Mouse (Mus musculus) midbrain, embryonic 14.5 days (tissue): ENCODE data around the gene C1qtnf5. TPM values are rescaled to one million over a fixed set of nuclear protein-coding genes. Genes with fewer than 3 reads are reported as not detected.

ENCODE experiments used
- ATAC-seq: fragments of 200-750 bp; cut with Nextera tagmentation; 2 replicates; pipeline ENCODE4 v1.8.0; 2017; ENCODE audit warnings: moderate number of reproducible peaks, moderate library complexity; ENCODE audit not compliant: low FRiP score, low TSS enrichment
- DNase-seq: peaks from one replicate; pipeline ENCODE4 v3.0.0-alpha.2; 2015
- H3K27ac ChIP-seq: fragments of 300-500 bp; sonication (generic); replicated peaks from 2 replicates; pipeline ENCODE4 v1.5.1; 2014; ENCODE audit warnings: mild to moderate bottlenecking, low read depth, low read length, moderate library complexity
- H3K27me3 ChIP-seq: fragments of 300-500 bp; sonication (generic); 2 replicates; pipeline ENCODE4 v1.6.1; 2014; ENCODE audit warnings: low read length, control low read depth, mixed read lengths; ENCODE audit not compliant: control insufficient read depth, insufficient read depth
- H3K36me3 ChIP-seq: fragments of 300-500 bp; sonication (generic); 2 replicates; pipeline ENCODE4 v1.6.1; 2014; ENCODE audit warnings: low read length, control low read depth; ENCODE audit not compliant: control insufficient read depth, insufficient read depth
- H3K4me1 ChIP-seq: fragments of 300-500 bp; sonication (generic); 2 replicates; pipeline ENCODE4 v1.6.1; 2014; ENCODE audit warnings: mild to moderate bottlenecking, antibody characterized with exemption, low read length, control low read depth; ENCODE audit not compliant: control insufficient read depth, insufficient read depth
- H3K4me2 ChIP-seq: fragments of 300-500 bp; sonication (generic); 2 replicates; pipeline ENCODE4 v1.6.1; 2014; ENCODE audit warnings: mild to moderate bottlenecking, low read length, moderate library complexity
- H3K4me3 ChIP-seq: fragments of 300-500 bp; sonication (generic); replicated peaks from 2 replicates; pipeline ENCODE4 v1.5.1; 2014; ENCODE audit warnings: low read depth, low read length
- H3K9ac ChIP-seq: fragments of 300-500 bp; sonication (generic); replicated peaks from 2 replicates; pipeline ENCODE4 v1.6.1; 2014; ENCODE audit warnings: mild to moderate bottlenecking, low read length, moderate library complexity
- H3K9me3 ChIP-seq: fragments of 300-500 bp; sonication (generic); 2 replicates; pipeline ENCODE4 v1.6.1; 2016; ENCODE audit warnings: low read length, control low read depth, mixed read lengths; ENCODE audit not compliant: control insufficient read depth
- WGBS: fragments of 180-500 bp; shearing (Covaris S2); extraction: QIAGEN DNeasy Blood & Tissue Kit; methylation state at CpG from one replicate; pipeline ENCODE4 v1.1.7; 2014; 5-methylcytosine and 5-hydroxymethylcytosine counted together
- polyA plus RNA-seq: library from polyadenylated mRNA; unstranded; fragments of >200 nt; fragmentation: Nextera tagmentation; extraction: Ambion mirVana; gene quantifications from 2 replicates; pipeline ENCODE4 v1.2.1, GENCODE M21; 2014

The C1qtnf5 gene
- polyA plus RNA-seq, 1 experiment from 2014 or later = 3.7 TPM

DNA sequence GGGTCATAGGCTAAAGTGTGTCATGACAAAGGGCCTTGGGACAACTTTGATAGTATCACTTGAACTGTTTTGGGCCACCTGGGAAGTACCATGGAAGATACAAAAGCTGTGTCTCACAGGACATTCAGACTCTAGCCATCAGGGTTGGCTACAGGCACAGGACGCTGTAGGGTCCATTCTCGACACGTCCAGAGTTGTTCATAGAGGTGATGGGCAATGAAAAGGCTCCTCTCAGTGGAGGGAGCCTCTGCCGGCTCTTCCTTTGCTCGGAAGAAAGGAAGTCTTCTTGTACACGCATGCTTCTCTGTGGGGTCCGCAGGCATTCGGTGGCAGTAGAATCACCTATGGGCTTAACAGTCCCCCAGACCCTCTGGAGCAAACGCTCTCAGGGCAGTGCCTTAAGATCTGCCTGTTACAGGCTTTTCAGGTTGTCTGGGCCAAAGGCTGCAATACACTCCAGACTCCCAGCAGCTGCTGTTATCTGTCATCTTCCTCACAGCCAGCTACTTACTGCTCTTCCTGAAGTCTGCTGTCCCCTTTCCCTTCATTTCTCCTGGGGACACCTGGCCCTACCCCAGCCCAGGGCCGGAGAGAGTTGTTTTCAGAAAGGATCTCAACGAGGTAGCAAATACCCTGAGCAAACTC lies 29.7 kb upstream of the C1qtnf5 start:
- ATAC-seq (no peak), DNase-seq (no peak)
- H3K27ac ChIP-seq = no peak overlapping the region
- no peaks in the 10 kb centered on the region for H3K9me3 ChIP-seq
- WGBS = 89% methylated on average over 11 of the region's 11 CpGs
- H3K4me1 ChIP-seq = peaks cover 17% of the 10 kb centered on the region
- no peaks in the 10 kb centered on the region for H3K27me3 ChIP-seq
- no peak overlapping the region for H3K9ac ChIP-seq
- H3K36me3 ChIP-seq = no peaks in the 10 kb centered on the region
- no peak overlapping the region for H3K4me2 ChIP-seq
- H3K4me3 ChIP-seq = no peak overlapping the region

DNA sequence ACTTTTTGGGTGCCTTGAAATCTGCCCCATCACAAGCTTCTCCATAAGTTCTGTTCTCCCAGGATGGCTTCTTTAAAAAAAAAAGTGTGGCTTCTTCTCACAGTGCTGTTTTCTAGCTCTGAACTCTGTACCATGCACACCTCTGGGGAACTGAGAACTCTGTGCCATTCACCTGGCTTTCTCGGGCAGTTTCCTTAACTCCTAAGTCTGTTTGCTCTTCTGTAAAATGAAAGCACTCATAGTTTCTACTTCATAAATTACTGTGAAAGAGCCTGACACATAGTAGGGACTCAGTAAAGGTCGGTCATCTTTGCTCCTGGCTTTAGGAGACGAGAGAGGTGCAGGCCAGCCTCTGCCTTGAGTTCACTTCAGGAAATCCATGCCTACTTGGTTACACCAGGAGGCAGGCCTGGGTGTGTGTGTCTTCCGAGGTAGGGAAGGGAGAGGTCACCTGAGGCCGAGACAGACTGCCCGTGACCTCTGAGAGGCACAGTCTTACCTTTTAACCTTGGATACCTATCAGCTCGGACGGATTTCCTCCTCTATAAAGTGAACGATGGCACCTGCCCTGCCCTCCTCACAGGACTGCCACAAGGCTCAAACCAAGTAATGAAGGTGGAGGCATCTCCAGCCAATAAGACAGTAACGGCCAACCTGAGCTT lies 28.8 kb upstream of the C1qtnf5 start:
- peak overlapping the region; percentile 4; the same call in 1 of the 2 replicates for H3K4me2 ChIP-seq
- ATAC-seq (no peak), DNase-seq (no peak)
- H3K27me3 ChIP-seq = peaks cover 6% of the 10 kb centered on the region; the same call in 1 of the 2 replicates
- WGBS = 82% methylated on average over 10 of the region's 10 CpGs
- H3K4me1 ChIP-seq = peaks cover 9% of the 10 kb centered on the region; the same call in 1 of the 2 replicates
- H3K27ac ChIP-seq = no peak overlapping the region
- no peak overlapping the region for H3K4me3 ChIP-seq
- no peaks in the 10 kb centered on the region for H3K36me3 ChIP-seq
- no peak overlapping the region for H3K9ac ChIP-seq
- H3K9me3 ChIP-seq = no peaks in the 10 kb centered on the region

- Histone ChIP-seq H3K9ac (no peak overlapping the region), H3K9me3 (no peaks in the 10 kb centered on the region), H3K36me3 (no peaks in the 10 kb centered on the region), H3K4me1 (peaks cover 7% of the 10 kb centered on the region; the same call in 1 of the 2 replicates), H3K4me2 (peak overlapping the region; percentile 4; the same call in 1 of the 2 replicates), H3K4me3 (no peak overlapping the region), H3K27me3 (peaks cover 12% of the 10 kb centered on the region; the same call in 1 of the 2 replicates), H3K27ac (no peak overlapping the region)
- 22% methylated on average over 16 of the region's 16 CpGs for WGBS
- DNase-seq (peak; percentile 79), ATAC-seq (peak; percentile 71; the same call in 1 of the 2 replicates)
Observed at GRCm38 (mm10) chr9:44078955-44079756, 27.9 kb upstream of the C1qtnf5 start.

- Histone ChIP-seq H3K27ac (no peak overlapping the region), H3K27me3 (peaks cover 18% of the 10 kb centered on the region), H3K36me3 (no peaks in the 10 kb centered on the region), H3K9ac (no peak overlapping the region), H3K4me2 (no peak overlapping the region), H3K4me3 (no peak overlapping the region), H3K9me3 (no peaks in the 10 kb centered on the region), H3K4me1 (peaks cover 14% of the 10 kb centered on the region)
- WGBS = 79% methylated on average over 10 of the region's 10 CpGs
- DNase-seq (no peak), ATAC-seq (no peak)
Observed at GRCm38 (mm10) chr9:44079997-44080780, 26.9 kb upstream of the C1qtnf5 start.

DNA sequence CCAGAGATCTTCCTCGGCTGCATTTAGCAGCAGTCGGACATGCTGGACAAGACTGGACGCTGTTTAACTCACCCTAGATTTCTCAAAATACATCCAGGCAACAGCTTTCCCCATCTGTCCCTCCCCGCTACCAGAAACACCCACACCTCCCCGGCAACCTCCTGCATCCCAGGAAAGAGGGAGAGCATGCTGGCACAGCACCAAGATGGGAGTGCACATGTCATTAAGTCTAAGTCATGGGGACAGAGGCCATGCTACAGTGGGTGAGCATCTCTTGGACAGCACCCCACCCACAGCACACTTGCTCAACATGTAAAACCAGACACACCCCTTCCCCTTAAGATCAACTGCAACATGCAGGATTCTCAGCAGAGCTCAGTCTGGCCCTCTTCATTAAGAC lies 26.1 kb upstream of the C1qtnf5 start:
- H3K9me3 ChIP-seq = no peaks in the 10 kb centered on the region
- H3K4me2 ChIP-seq = no peak overlapping the region
- no peak for DNase-seq
- peaks cover 19% of the 10 kb centered on the region for H3K27me3 ChIP-seq
- no peak overlapping the region for H3K4me3 ChIP-seq
- ATAC-seq = no peak
- WGBS = 82% methylated on average over 5 of the region's 5 CpGs
- H3K9ac ChIP-seq = no peak overlapping the region
- no peak overlapping the region for H3K27ac ChIP-seq
- H3K36me3 ChIP-seq = no peaks in the 10 kb centered on the region
- H3K4me1 ChIP-seq = peaks cover 14% of the 10 kb centered on the region

- no peak for ATAC-seq
- Histone ChIP-seq H3K27me3 (peaks cover 25% of the 10 kb centered on the region), H3K9me3 (no peaks in the 10 kb centered on the region), H3K9ac (no peak overlapping the region), H3K4me2 (no peak overlapping the region), H3K4me3 (no peak overlapping the region), H3K27ac (no peak overlapping the region), H3K4me1 (peaks cover 14% of the 10 kb centered on the region), H3K36me3 (no peaks in the 10 kb centered on the region)
- WGBS = 71% methylated on average over 5 of the region's 5 CpGs
- no peak for DNase-seq
Observed at GRCm38 (mm10) chr9:44081581-44081980, 25.5 kb upstream of the C1qtnf5 start.

GRCm38 (mm10) chr9:44082266-44082665 lies 24.8 kb upstream of the C1qtnf5 start:
- Histone ChIP-seq H3K9ac (no peak overlapping the region), H3K4me2 (no peak overlapping the region), H3K9me3 (no peaks in the 10 kb centered on the region), H3K27me3 (peaks cover 26% of the 10 kb centered on the region), H3K27ac (no peak overlapping the region), H3K36me3 (no peaks in the 10 kb centered on the region), H3K4me1 (peaks cover 14% of the 10 kb centered on the region), H3K4me3 (no peak overlapping the region)
- ATAC-seq = no peak
- DNase-seq = no peak
- whole genome bisulfite sequencing = 95% methylated on average over 5 of the region's 5 CpGs
